In genomic region chr1:56983771-56984482, GRCm38 (mm10) we compare ENCODE assay signal across 10 mouse cellular contexts. TPM values are rescaled to one million over a fixed set of nuclear protein-coding genes. Genes with fewer than 3 reads are reported as not detected.
DNase-seq lines count a peak whose midpoint lies in the region; ATAC-seq and TF ChIP-seq lines count a peak whose summit lies in the region.
"Had no signal": no experiment of that assay in that cellular context is flagged by ENCODE, and none has a peak within 500 bp of the region (broad histone marks: within the 10 kb centered on the region; RNA-seq: fewer than 3 reads in every experiment).

No protein-coding gene starts in this region.

- H3K36me3 ChIP-seq in forebrain, embryonic 10.5 days (replicated peaks), result no peaks in the 10 kb centered on the region
- H3K36me3 ChIP-seq in forebrain, embryonic 14.5 days (ENCODE audit: control insufficient read depth, insufficient read depth, low read length), result no peaks in the 10 kb centered on the region
- H3K36me3 ChIP-seq in embryonic facial prominence, embryonic 14.5 days (ENCODE audit: control insufficient read depth, insufficient read depth, low read length), result no peaks in the 10 kb centered on the region
- H3K36me3 ChIP-seq in hindbrain, postnatal 0 days (ENCODE audit: insufficient read depth, low read length), result no peaks in the 10 kb centered on the region
- no peaks in the 10 kb centered on the region for H3K36me3 ChIP-seq in kidney, adult 2 months (ENCODE audit: control insufficient read depth, insufficient read depth, low read length)

- no peak for ATAC-seq in forebrain, embryonic 14.5 days
- ATAC-seq in embryonic facial prominence, embryonic 14.5 days (ENCODE audit: low read depth), result no peak
- ATAC-seq in hindbrain, postnatal 0 days, result peak; percentile 49
- ATAC-seq: liver, postnatal 0 days; Patski had no signal

- no peak overlapping the region for H3K4me2 ChIP-seq in forebrain, embryonic 14.5 days (ENCODE audit: low read length)
- peak overlapping the region; percentile 37 for H3K4me2 ChIP-seq in embryonic facial prominence, embryonic 14.5 days (ENCODE audit: low read depth, low read length)
- peak overlapping the region; percentile 20; the same call in 1 of the 2 replicates for H3K4me2 ChIP-seq in hindbrain, postnatal 0 days (ENCODE audit: low read depth, low read length)

- peaks cover 31% of the 10 kb centered on the region for H3K4me1 ChIP-seq in forebrain, embryonic 10.5 days
- H3K4me1 ChIP-seq in forebrain, embryonic 14.5 days (ENCODE audit: control insufficient read depth, insufficient read depth, low read length), result no peaks in the 10 kb centered on the region
- peaks cover 8% of the 10 kb centered on the region; the same call in 1 of the 2 replicates for H3K4me1 ChIP-seq in embryonic facial prominence, embryonic 14.5 days (ENCODE audit: control insufficient read depth, insufficient read depth, low read length)
- H3K4me1 ChIP-seq in hindbrain, postnatal 0 days (ENCODE audit: insufficient read depth, low read length), result no peaks in the 10 kb centered on the region
- H3K4me1 ChIP-seq in kidney, adult 2 months (ENCODE audit: control insufficient read depth, insufficient read depth, low read length), result no peaks in the 10 kb centered on the region

- no peaks in the 10 kb centered on the region for H3K9me3 ChIP-seq in forebrain, embryonic 10.5 days
- H3K9me3 ChIP-seq in forebrain, embryonic 14.5 days (replicated peaks; ENCODE audit: control insufficient read depth, low read length), result no peaks in the 10 kb centered on the region
- H3K9me3 ChIP-seq in embryonic facial prominence, embryonic 14.5 days (ENCODE audit: control insufficient read depth, low read length), result no peaks in the 10 kb centered on the region
- H3K9me3 ChIP-seq in hindbrain, postnatal 0 days (ENCODE audit: low read length), result no peaks in the 10 kb centered on the region

- no peak overlapping the region for H3K27ac ChIP-seq in forebrain, embryonic 10.5 days
- H3K27ac ChIP-seq in forebrain, embryonic 14.5 days (ENCODE audit: low read depth, low read length), result no peak overlapping the region
- H3K27ac ChIP-seq in embryonic facial prominence, embryonic 14.5 days (replicated peaks; ENCODE audit: low read depth, low read length), result no peak overlapping the region
- H3K27ac ChIP-seq in hindbrain, postnatal 0 days, result no peak overlapping the region
- no peak overlapping the region for H3K27ac ChIP-seq in kidney, adult 2 months (ENCODE audit: insufficient read depth, low read depth, low read length)

- H3K27me3 ChIP-seq in forebrain, embryonic 10.5 days (ENCODE audit: poor library complexity, severe bottlenecking), result peaks cover 97% of the 10 kb centered on the region
- H3K27me3 ChIP-seq in forebrain, embryonic 14.5 days (replicated peaks; ENCODE audit: control insufficient read depth, insufficient read depth, low read length), result peaks cover 62% of the 10 kb centered on the region
- H3K27me3 ChIP-seq in embryonic facial prominence, embryonic 14.5 days (replicated peaks; ENCODE audit: control insufficient read depth, insufficient read depth, low read length), result peaks cover 75% of the 10 kb centered on the region
- peaks cover 54% of the 10 kb centered on the region for H3K27me3 ChIP-seq in hindbrain, postnatal 0 days (ENCODE audit: insufficient read depth, low read length)
- no peaks in the 10 kb centered on the region for H3K27me3 ChIP-seq in kidney, adult 2 months (replicated peaks; ENCODE audit: control insufficient read depth, insufficient read depth, low read length)

- no peak overlapping the region for H3K9ac ChIP-seq in forebrain, embryonic 14.5 days (ENCODE audit: low read length)
- no peak overlapping the region; the same call in 1 of the 2 replicates for H3K9ac ChIP-seq in embryonic facial prominence, embryonic 14.5 days (ENCODE audit: low read depth, low read length)
- no peak overlapping the region for H3K9ac ChIP-seq in hindbrain, postnatal 0 days (replicated peaks; ENCODE audit: low read length)
- H3K9ac ChIP-seq: liver, postnatal 0 days had no signal

- peak; percentile 30 for TF ChIP-seq CTCF in hindbrain, postnatal 0 days (IDR thresholded peaks at IDR 0.05; ENCODE audit: low read depth)
- no peak for TF ChIP-seq CTCF in kidney, adult 2 months (conservative IDR thresholded peaks at IDR 0.05; ENCODE audit: insufficient read depth, insufficient read length, low read depth, low read length)

- TF ChIP-seq POLR2A in kidney, adult 2 months (IDR thresholded peaks at IDR 0.05; ENCODE audit: low read depth, low read length), result no peak

- peak overlapping the region; percentile 9; the same call in 1 of the 2 replicates for H3K4me3 ChIP-seq in forebrain, embryonic 10.5 days
- H3K4me3 ChIP-seq in forebrain, embryonic 14.5 days (ENCODE audit: low read depth, low read length), result no peak overlapping the region
- peak overlapping the region; percentile 19; the same call in 1 of the 2 replicates for H3K4me3 ChIP-seq in embryonic facial prominence, embryonic 14.5 days (ENCODE audit: low read depth, low read length)
- peak overlapping the region; percentile 13 for H3K4me3 ChIP-seq in hindbrain, postnatal 0 days (ENCODE audit: low read length)
- no peak overlapping the region for H3K4me3 ChIP-seq in kidney, adult 2 months (ENCODE audit: insufficient read depth, low read depth, low read length)

- DNase-seq in forebrain, embryonic 10.5 days (ENCODE audit: extremely low spot score, low spot score), result peak; percentile 25
- DNase-seq in forebrain, embryonic 14.5 days (ENCODE audit: low spot score), result no peak
- no peak for DNase-seq in embryonic facial prominence, embryonic 14.5 days (ENCODE audit: low spot score)
- no peak for DNase-seq in hindbrain, postnatal 0 days (ENCODE audit: low spot score)
- DNase-seq in neural tube, embryonic 10.5 days (ENCODE audit: extremely low spot score, low spot score), result peak; percentile 31
- no peak for DNase-seq in cerebellum, postnatal 4 days (ENCODE audit: low spot score in 2 of 2)
- DNase-seq in urinary bladder, postnatal 25 days (ENCODE audit: low spot score), result no peak
- no peak for DNase-seq in kidney, adult 2 months
- DNase-seq: liver, postnatal 0 days had no signal

- WGBS in forebrain, embryonic 10.5 days, result under 1% methylated on average over 25 of the region's 25 CpGs
- 3% methylated on average over 25 of the region's 25 CpGs for WGBS in forebrain, embryonic 14.5 days
- WGBS in embryonic facial prominence, embryonic 14.5 days, result 10% methylated on average over 25 of the region's 25 CpGs
- WGBS in hindbrain, postnatal 0 days, result 3% methylated on average over 25 of the region's 25 CpGs
- whole genome bisulfite sequencing in kidney, adult 2 months, result 16% methylated on average over 25 of the region's 25 CpGs

RNA-seq across cellular contexts. Expression of gene Satb2, which starts 5.5 kb away (rescaled TPM):
- 0.91 and 1.4 TPM in 2 replicates for polyA plus RNA-seq in forebrain, embryonic 10.5 days (2016; fragmentation: Nextera tagmentation; extraction: Ambion mirVana)
- 20.1 and 40.6 TPM in 2 replicates for polyA plus RNA-seq in forebrain, embryonic 14.5 days (2014; fragmentation: Nextera tagmentation; extraction: Ambion mirVana)
- polyA plus RNA-seq in embryonic facial prominence, embryonic 14.5 days (2014; fragmentation: Nextera tagmentation; extraction: Ambion mirVana), result 13.6 and 16.0 TPM in 2 replicates
- 1.7 and 3.4 TPM in 2 replicates for total RNA-seq in hindbrain, postnatal 0 days (2014; rRNA removed)
- polyA plus RNA-seq in hindbrain, postnatal 0 days (2015; fragmentation: Nextera tagmentation; extraction: Ambion mirVana), result 1.1 TPM in 2 replicates
- 4.7 and 5.4 TPM in 2 replicates for polyA plus RNA-seq in kidney, adult 2 months (2012; rRNA removed)

Comparison
In these comparisons a context has a peak if more than half of its experiments do, and no peak if none do; other contexts are left out.
1. DNase-seq: peak in forebrain, embryonic 10.5 days (single experiment) and neural tube, embryonic 10.5 days (single experiment); none in forebrain, embryonic 14.5 days (single experiment), embryonic facial prominence, embryonic 14.5 days (single experiment), hindbrain, postnatal 0 days (single experiment), cerebellum, postnatal 4 days (0 of 2), urinary bladder, postnatal 25 days (single experiment) and kidney, adult 2 months (single experiment).
2. H3K4me3 ChIP-seq: peak in forebrain, embryonic 10.5 days (single experiment), embryonic facial prominence, embryonic 14.5 days (single experiment) and hindbrain, postnatal 0 days (single experiment); none in forebrain, embryonic 14.5 days (single experiment) and kidney, adult 2 months (single experiment).